Comparison of ENCODE assay signal across 12 mouse cellular contexts in the genomic region with DNA sequence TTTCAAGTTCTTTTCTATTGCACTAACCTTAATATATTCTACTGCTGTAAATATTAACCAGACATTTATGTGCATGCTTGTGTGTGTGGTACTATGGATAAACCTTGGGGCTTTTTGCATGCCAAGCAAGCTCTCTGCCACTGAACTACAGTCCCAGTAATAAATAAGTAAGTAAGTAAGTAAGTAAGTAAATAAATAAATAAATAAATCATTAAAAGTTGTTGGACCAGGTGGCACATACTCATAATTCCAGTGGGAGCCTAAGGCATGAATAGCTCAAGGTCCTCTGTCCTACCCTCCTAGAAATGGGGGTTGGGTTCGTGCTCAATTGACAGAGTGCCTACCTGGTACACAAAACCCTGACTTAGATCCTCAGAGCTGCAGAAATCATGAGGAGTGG.
"Had no signal": no experiment of that assay in that cellular context is flagged by ENCODE, and none has a peak within 500 bp of the region (broad histone marks: within the 10 kb centered on the region; RNA-seq: fewer than 3 reads in every experiment).

No protein-coding gene starts in this region.

- H3K36me3 ChIP-seq: intestine, embryonic 15.5 days; liver, embryonic 12.5 days; stomach, embryonic 15.5 days had no signal

- H3K27ac ChIP-seq: intestine, embryonic 15.5 days; left cerebral cortex, adult 2 months; limb, embryonic 15.5 days; liver, embryonic 12.5 days; lung, embryonic 15.5 days; midbrain, embryonic 12.5 days; stomach, embryonic 15.5 days had no signal

- H3K4me2 ChIP-seq: intestine, embryonic 15.5 days; limb, embryonic 15.5 days; liver, embryonic 12.5 days; lung, embryonic 15.5 days; midbrain, embryonic 12.5 days; neural tube, embryonic 13.5 days; stomach, embryonic 15.5 days had no signal

- DNase-seq: right cerebral cortex, postnatal 14 days; thymus, adult 2 months; thymus, postnatal 36 days had no signal

- H3K4me1 ChIP-seq: intestine, embryonic 15.5 days; limb, embryonic 15.5 days; liver, embryonic 12.5 days; lung, embryonic 15.5 days; stomach, embryonic 15.5 days had no signal

- ATAC-seq: intestine, embryonic 15.5 days; liver, embryonic 12.5 days; midbrain, embryonic 16.5 days had no signal

- H3K27me3 ChIP-seq: intestine, embryonic 15.5 days; limb, embryonic 15.5 days; liver, embryonic 12.5 days; lung, embryonic 15.5 days; midbrain, embryonic 12.5 days; neural tube, embryonic 13.5 days; stomach, embryonic 15.5 days had no signal

- H3K9me3 ChIP-seq: intestine, embryonic 15.5 days; limb, embryonic 15.5 days; liver, embryonic 12.5 days; lung, embryonic 15.5 days; midbrain, embryonic 12.5 days; neural tube, embryonic 13.5 days; stomach, embryonic 15.5 days had no signal

- H3K9ac ChIP-seq: intestine, embryonic 15.5 days; limb, embryonic 15.5 days; liver, embryonic 12.5 days; lung, embryonic 15.5 days; midbrain, embryonic 12.5 days; neural tube, embryonic 13.5 days; stomach, embryonic 15.5 days had no signal

- H3K4me3 ChIP-seq: intestine, embryonic 15.5 days; left cerebral cortex, adult 2 months; limb, embryonic 15.5 days; liver, embryonic 12.5 days; lung, embryonic 15.5 days; midbrain, embryonic 12.5 days; neural tube, embryonic 13.5 days; stomach, embryonic 15.5 days had no signal
